Mouse (Mus musculus) megakaryocyte progenitor cell, adult 5-6 weeks (primary cell): ENCODE measurements around the gene Pth2. TPM values are rescaled to one million over a fixed set of nuclear protein-coding genes. Genes with fewer than 3 reads are reported as not detected.

Experiments
- ATAC-seq: replicated peaks from 2 replicates; pipeline ENCODE4 v1.8.0; 2016; ENCODE audit warnings: mild to moderate bottlenecking, moderate TSS enrichment, inconsistent platforms; ENCODE audit not compliant: poor library complexity
- total RNA-seq, 2 experiments: library from RNA; stranded (forward) in 1 of 2; stranded (reverse) in 1 of 2; fragments of 157-497, 149-512 nt in 1 of 2; fragments of 200-1000 nt in 1 of 2; gene quantifications; 2 replicates each; pipeline versions ENCODE4 v1.2.3 to v1.2.4; 2015 to 2017

Pth2 gene
- total RNA-seq, 2 experiments from 2014 or later: not detected

DNA sequence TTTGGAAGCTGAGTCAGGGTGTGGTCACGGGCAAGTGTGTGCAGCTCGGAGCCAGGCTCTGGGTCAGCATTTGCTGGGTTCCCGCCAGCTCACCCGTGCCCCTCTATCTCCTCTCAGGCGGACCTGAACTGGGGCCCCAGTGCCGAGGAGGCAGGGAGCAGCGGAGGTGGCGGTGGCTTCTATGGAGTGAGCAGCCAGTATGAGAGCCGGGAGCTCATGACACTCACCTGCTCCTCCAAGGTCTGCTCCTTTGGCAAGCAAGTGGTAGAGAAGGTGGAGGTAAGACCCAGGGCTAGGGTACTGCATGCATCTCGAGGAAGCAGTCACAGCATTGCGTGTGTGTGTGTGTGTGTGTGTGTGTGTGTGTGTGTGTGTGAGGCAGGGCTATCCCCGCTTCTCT lies 50.4 kb downstream of the Pth2 start:
- no peak for ATAC-seq

Other genes with a start within 250 kb of the Pth2 start
Only the 30 nearest of the 34 such genes appear.
- gene Cpt1c, start 206.1 kb upstream of the Pth2 start, total RNA-seq (2015): 0.42 and 0.54 TPM in 2 replicates
- 0.25 and 1.6 TPM in 2 replicates for gene Cpt1c, start 206.1 kb upstream of the Pth2 start, total RNA-seq (2017)
- gene Prmt1, start 194.4 kb upstream of the Pth2 start, total RNA-seq (2015): 147 and 153 TPM in 2 replicates
- 113 and 135 TPM in 2 replicates for gene Prmt1, start 194.4 kb upstream of the Pth2 start, total RNA-seq (2017)
- 71.9 and 79.5 TPM in 2 replicates for gene Irf3, start 183.3 kb upstream of the Pth2 start, total RNA-seq (2015)
- gene Irf3, start 183.3 kb upstream of the Pth2 start, total RNA-seq (2017): 70.4 and 89.4 TPM in 2 replicates
- gene Bcl2l12, start 182.3 kb upstream of the Pth2 start, total RNA-seq (2015): 22.6 and 25.9 TPM in 2 replicates
- 26.2 and 28.0 TPM in 2 replicates for gene Bcl2l12, start 182.3 kb upstream of the Pth2 start, total RNA-seq (2017)
- 19.5 and 21.9 TPM in 2 replicates for gene Scaf1, start 164.6 kb upstream of the Pth2 start, total RNA-seq (2015)
- gene Scaf1, start 164.6 kb upstream of the Pth2 start, total RNA-seq (2017): 8.7 and 11.2 TPM in 2 replicates
- 4.8 and 6.1 TPM in 2 replicates for gene Rras, start 163.0 kb upstream of the Pth2 start, total RNA-seq (2015)
- gene Rras, start 163.0 kb upstream of the Pth2 start, total RNA-seq (2017): 1.1 TPM in 1 of 2 replicates, not detected in the other
- gene Prr12, start 128.1 kb upstream of the Pth2 start, total RNA-seq (2015): 20.5 and 21.7 TPM in 2 replicates
- gene Prr12, start 128.1 kb upstream of the Pth2 start, total RNA-seq (2017): 2.8 and 4.0 TPM in 2 replicates
- gene Nosip, start 118.6 kb upstream of the Pth2 start, total RNA-seq (2015): 39.7 and 45.0 TPM in 2 replicates
- gene Nosip, start 118.6 kb upstream of the Pth2 start, total RNA-seq (2017): 46.8 and 49.2 TPM in 2 replicates
- 2.6 and 4.7 TPM in 2 replicates for gene Prrg2, start 118.3 kb upstream of the Pth2 start, total RNA-seq (2015)
- 3.0 and 4.2 TPM in 2 replicates for gene Prrg2, start 118.3 kb upstream of the Pth2 start, total RNA-seq (2017)
- gene Rcn3, start 88.8 kb upstream of the Pth2 start, total RNA-seq (2015): 4.6 and 7.8 TPM in 2 replicates
- 5.4 TPM in 2 replicates for gene Rcn3, start 88.8 kb upstream of the Pth2 start, total RNA-seq (2017)
- gene Fcgrt, start 77.1 kb upstream of the Pth2 start, total RNA-seq (2015): 0.54 and 0.62 TPM in 2 replicates
- 3.9 TPM in 2 replicates for gene Fcgrt, start 77.1 kb upstream of the Pth2 start, total RNA-seq (2017)
- 3,046 and 3,197 TPM in 2 replicates for gene Rps11, start 56.6 kb upstream of the Pth2 start, total RNA-seq (2015)
- 1,081 and 1,541 TPM in 2 replicates for gene Rps11, start 56.6 kb upstream of the Pth2 start, total RNA-seq (2017)
- gene Rpl13a, start 52.2 kb upstream of the Pth2 start, total RNA-seq (2015): 2,930 and 3,118 TPM in 2 replicates
- 3,320 and 3,859 TPM in 2 replicates for gene Rpl13a, start 52.2 kb upstream of the Pth2 start, total RNA-seq (2017)
- not detected in 2 replicates for gene Gm45713, start 44.8 kb upstream of the Pth2 start, total RNA-seq (2015)
- 1.4 TPM in 1 of 2 replicates, not detected in the other for gene Gm45713, start 44.8 kb upstream of the Pth2 start, total RNA-seq (2017)
- gene Flt3l, start 44.6 kb upstream of the Pth2 start, total RNA-seq (2015): 8.2 and 8.5 TPM in 2 replicates
- 4.7 and 7.0 TPM in 2 replicates for gene Flt3l, start 44.6 kb upstream of the Pth2 start, total RNA-seq (2017)
- gene Pih1d1, start 26.7 kb upstream of the Pth2 start, total RNA-seq (2015): 114 and 146 TPM in 2 replicates
- 34.9 and 61.8 TPM in 2 replicates for gene Pih1d1, start 26.7 kb upstream of the Pth2 start, total RNA-seq (2017)
- 57.5 and 59.3 TPM in 2 replicates for gene Aldh16a1, start 26.4 kb upstream of the Pth2 start, total RNA-seq (2015)
- gene Aldh16a1, start 26.4 kb upstream of the Pth2 start, total RNA-seq (2017): 23.4 and 25.8 TPM in 2 replicates
- 0.07 TPM in 1 of 2 replicates, not detected in the other for gene Slc17a7, start 17.0 kb upstream of the Pth2 start, total RNA-seq (2015)
- not detected in 2 replicates for gene Slc17a7, start 17.0 kb upstream of the Pth2 start, total RNA-seq (2017)
- not detected in 2 replicates for gene Gfy, start 1.4 kb upstream of the Pth2 start, total RNA-seq (2015)
- gene Gfy, start 1.4 kb upstream of the Pth2 start, total RNA-seq (2017): not detected in 2 replicates
- 0.15 TPM in 1 of 2 replicates, not detected in the other for gene Ccdc155, start 23.9 kb downstream of the Pth2 start, total RNA-seq (2015)
- 0.34 TPM in 1 of 2 replicates, not detected in the other for gene Ccdc155, start 23.9 kb downstream of the Pth2 start, total RNA-seq (2017)
- gene Dkkl1, start 31.2 kb downstream of the Pth2 start, total RNA-seq (2015): 3.8 and 5.4 TPM in 2 replicates
- gene Dkkl1, start 31.2 kb downstream of the Pth2 start, total RNA-seq (2017): 4.2 and 5.6 TPM in 2 replicates
- gene Tead2, start 34.8 kb downstream of the Pth2 start, total RNA-seq (2015): 2.2 TPM in 1 of 2 replicates, not detected in the other
- gene Tead2, start 34.8 kb downstream of the Pth2 start, total RNA-seq (2017): 0.20 TPM in 1 of 2 replicates, not detected in the other
- gene Cd37, start 58.1 kb downstream of the Pth2 start, total RNA-seq (2015): 104 and 124 TPM in 2 replicates
- 76.6 and 81.9 TPM in 2 replicates for gene Cd37, start 58.1 kb downstream of the Pth2 start, total RNA-seq (2017)
- not detected in 2 replicates for gene Slc6a16, start 60.1 kb downstream of the Pth2 start, total RNA-seq (2015)
- gene Slc6a16, start 60.1 kb downstream of the Pth2 start, total RNA-seq (2017): not detected in 2 replicates
- 0.10 TPM in 1 of 2 replicates, not detected in the other for gene Slc6a21, start 96.5 kb downstream of the Pth2 start, total RNA-seq (2015)
- gene Slc6a21, start 96.5 kb downstream of the Pth2 start, total RNA-seq (2017): not detected in 2 replicates
- 1.0 and 1.8 TPM in 2 replicates for gene Trpm4, start 152.8 kb downstream of the Pth2 start, total RNA-seq (2015)
- 1.2 and 1.4 TPM in 2 replicates for gene Trpm4, start 152.8 kb downstream of the Pth2 start, total RNA-seq (2017)
- not detected in 2 replicates for gene Hrc, start 154.3 kb downstream of the Pth2 start, total RNA-seq (2015)
- gene Hrc, start 154.3 kb downstream of the Pth2 start, total RNA-seq (2017): not detected in 2 replicates
- gene Ppfia3, start 186.0 kb downstream of the Pth2 start, total RNA-seq (2015): not detected in 2 replicates
- gene Ppfia3, start 186.0 kb downstream of the Pth2 start, total RNA-seq (2017): not detected in 2 replicates
- gene Lin7b, start 189.6 kb downstream of the Pth2 start, total RNA-seq (2015): not detected in 2 replicates
- not detected in 2 replicates for gene Lin7b, start 189.6 kb downstream of the Pth2 start, total RNA-seq (2017)
- 105 and 107 TPM in 2 replicates for gene Snrnp70, start 214.7 kb downstream of the Pth2 start, total RNA-seq (2015)
- gene Snrnp70, start 214.7 kb downstream of the Pth2 start, total RNA-seq (2017): 387 and 490 TPM in 2 replicates